Mouse (Mus musculus) C2C12 (cell line): ENCODE data around the gene Krtap1-3.

Experiments
- CEBPB ChIP-seq: IDR thresholded peaks from one replicate; pipeline ENCODE4 v1.6.1; 2011; ENCODE audit warnings: low read depth, mild to moderate bottlenecking, control low read depth, moderate library complexity
- CTCF ChIP-seq: IDR thresholded peaks from one replicate; pipeline ENCODE4 v1.5.1; 2011; ENCODE audit not compliant: control insufficient read depth, insufficient read depth, insufficient read length
- FOSL1 ChIP-seq: IDR thresholded peaks from one replicate; pipeline ENCODE4 v1.8.0; 2011; ENCODE audit warnings: mild to moderate bottlenecking, low read length; ENCODE audit not compliant: poor library complexity, insufficient read depth, severe bottlenecking
- MAX ChIP-seq: IDR thresholded peaks from one replicate; pipeline ENCODE4 v1.6.1; 2011; ENCODE audit warnings: mild to moderate bottlenecking, control low read depth
- USF1 ChIP-seq: IDR thresholded peaks from one replicate; pipeline ENCODE4 v1.6.1; 2011; ENCODE audit warnings: low read depth, mild to moderate bottlenecking, control low read depth, moderate library complexity

DNA sequence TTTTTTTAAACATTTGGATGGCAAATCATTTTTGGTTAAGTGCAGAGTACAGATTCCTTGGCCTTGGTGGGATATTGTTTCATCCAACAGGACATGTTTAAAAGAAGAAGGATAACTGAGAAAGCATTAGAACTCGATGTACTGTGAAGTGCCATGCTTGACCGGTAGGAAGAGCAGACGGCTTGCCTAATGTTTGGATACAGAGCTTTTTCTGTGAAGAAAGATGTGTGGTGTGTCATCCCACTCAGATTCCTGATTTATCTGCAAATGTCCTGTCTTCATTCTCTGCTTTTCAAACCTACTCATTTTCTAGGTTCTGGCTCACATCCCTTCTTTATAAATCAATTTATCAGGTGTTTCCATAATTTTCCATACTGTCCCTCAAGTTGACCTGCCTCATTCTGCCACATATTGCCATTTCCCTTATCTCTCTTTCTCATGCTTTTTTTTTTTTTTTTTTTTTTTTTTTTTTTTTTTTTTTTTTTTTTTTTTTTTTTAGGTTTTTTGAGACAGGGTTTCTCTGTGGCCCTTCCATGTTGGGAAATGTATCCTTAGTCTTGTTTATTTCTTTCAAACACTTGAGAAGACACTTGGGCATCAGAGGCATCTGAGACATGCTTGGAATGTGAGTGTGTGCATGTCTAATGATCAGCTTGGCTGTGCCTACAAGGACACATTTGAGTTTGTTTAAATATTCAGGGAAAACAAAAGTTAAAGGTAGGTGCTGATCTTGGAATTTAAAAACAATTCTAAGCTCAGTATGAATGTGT lies 33.0 kb downstream of the Krtap1-3 start:
- TF ChIP-seq MAX = no peak
- TF ChIP-seq CTCF = no peak
- TF ChIP-seq FOSL1 = no peak
- TF ChIP-seq CEBPB = no peak
- TF ChIP-seq USF1 = no peak
